Mouse (Mus musculus) heart, embryonic 15.5 days (tissue): ENCODE data around the gene Pomp. TPM values are rescaled to one million over a fixed set of nuclear protein-coding genes. Genes with fewer than 3 reads are reported as not detected.

Experiments used
- ATAC-seq: fragments of 200-750 bp; cut with Nextera tagmentation; replicated peaks from 2 replicates; pipeline ENCODE4 v1.8.0; 2017; ENCODE audit warnings: low read depth, moderate TSS enrichment; ENCODE audit not compliant: insufficient number of reproducible peaks, insufficient read depth, low FRiP score
- H3K27ac ChIP-seq: fragments of 300-500 bp; sonication (generic); 2 replicates; pipeline ENCODE4 v1.5.1; 2015; ENCODE audit warnings: mild to moderate bottlenecking, inconsistent platforms
- H3K27me3 ChIP-seq: fragments of 300-500 bp; sonication (generic); 2 replicates; pipeline ENCODE4 v1.6.1; 2015; ENCODE audit warnings: inconsistent platforms
- H3K36me3 ChIP-seq: fragments of 300-500 bp; sonication (generic); 2 replicates; pipeline ENCODE4 v1.6.1; 2015; ENCODE audit warnings: mild to moderate bottlenecking, inconsistent platforms
- H3K4me1 ChIP-seq: fragments of 300-500 bp; sonication (generic); replicated peaks from 2 replicates; pipeline ENCODE4 v1.6.1; 2015; ENCODE audit warnings: inconsistent platforms
- H3K4me2 ChIP-seq: fragments of 300-500 bp; sonication (generic); 2 replicates; pipeline ENCODE4 v1.6.1; 2015; ENCODE audit warnings: inconsistent platforms, mild to moderate bottlenecking, moderate library complexity
- H3K4me3 ChIP-seq: fragments of 300-500 bp; sonication (generic); 2 replicates; pipeline ENCODE4 v1.5.1; 2015; ENCODE audit warnings: mild to moderate bottlenecking, inconsistent platforms
- H3K9ac ChIP-seq: fragments of 300-500 bp; sonication (generic); 2 replicates; pipeline ENCODE4 v1.6.1; 2015; ENCODE audit warnings: mild to moderate bottlenecking, inconsistent platforms
- H3K9me3 ChIP-seq: fragments of 300-500 bp; sonication (generic); replicated peaks from 2 replicates; pipeline ENCODE4 v1.6.1; 2016; ENCODE audit warnings: inconsistent platforms
- WGBS: fragments of 180-500 bp; shearing (Covaris S2); methylation state at CpG from one replicate; pipeline ENCODE4 v1.1.7; 2015; ENCODE audit warnings: mixed read lengths; 5-methylcytosine and 5-hydroxymethylcytosine counted together
- polyA plus RNA-seq: library from polyadenylated mRNA; unstranded; fragments of >200 nt; fragmentation: Nextera tagmentation; extraction: Ambion mirVana; gene quantifications from 2 replicates; pipeline ENCODE4 v1.2.1, GENCODE M21; 2015

Pomp gene
- polyA plus RNA-seq, 1 experiment from 2014 or later = 328 TPM

- Histone ChIP-seq H3K27ac (no peak overlapping the region), H3K4me3 (no peak overlapping the region), H3K9me3 (no peaks in the 10 kb centered on the region), H3K4me1 (no peaks in the 10 kb centered on the region), H3K36me3 (no peaks in the 10 kb centered on the region), H3K27me3 (no peaks in the 10 kb centered on the region), H3K9ac (no peak overlapping the region), H3K4me2 (no peak overlapping the region)
- 50% methylated on average over 11 of the region's 11 CpGs for WGBS
- no peak for ATAC-seq
Measured at GRCm38 (mm10) chr5:147907144-147907543, 46.9 kb downstream of the Pomp start.

- Histone ChIP-seq H3K4me1 (no peaks in the 10 kb centered on the region), H3K9ac (no peak overlapping the region), H3K27me3 (no peaks in the 10 kb centered on the region), H3K4me2 (no peak overlapping the region), H3K4me3 (no peak overlapping the region), H3K9me3 (no peaks in the 10 kb centered on the region), H3K36me3 (no peaks in the 10 kb centered on the region), H3K27ac (no peak overlapping the region)
- 89% methylated on average over 8 of the region's 8 CpGs for WGBS
- no peak for ATAC-seq
Measured at GRCm38 (mm10) chr5:147907851-147908250, 47.6 kb downstream of the Pomp start.

GRCm38 (mm10) chr5:147910807-147911509, 50.7 kb downstream of the Pomp start:
- ATAC-seq = no peak
- WGBS = 77% methylated on average over 12 of the region's 12 CpGs
- no peaks in the 10 kb centered on the region for H3K27me3 ChIP-seq

GRCm38 (mm10) chr5:147911744-147912143, 51.5 kb downstream of the Pomp start:
- Histone ChIP-seq H3K36me3 (no peaks in the 10 kb centered on the region), H3K27me3 (no peaks in the 10 kb centered on the region), H3K4me3 (no peak overlapping the region), H3K9me3 (no peaks in the 10 kb centered on the region), H3K27ac (no peak overlapping the region), H3K4me2 (no peak overlapping the region), H3K9ac (no peak overlapping the region), H3K4me1 (peaks cover 8% of the 10 kb centered on the region)
- ATAC-seq = no peak
- WGBS = 65% methylated on average over 5 of the region's 5 CpGs

More at GRCm38 (mm10) chr5:147910807-147911509, 50.7 kb downstream of the Pomp start:
- Histone ChIP-seq H3K4me1 (peaks cover 8% of the 10 kb centered on the region), H3K36me3 (no peaks in the 10 kb centered on the region), H3K9me3 (no peaks in the 10 kb centered on the region), H3K4me3 (no peak overlapping the region), H3K4me2 (no peak overlapping the region), H3K9ac (no peak overlapping the region), H3K27ac (no peak overlapping the region)

- H3K36me3 ChIP-seq = no peaks in the 10 kb centered on the region
- H3K27me3 ChIP-seq = no peaks in the 10 kb centered on the region
- H3K4me3 ChIP-seq = no peak overlapping the region
- H3K9me3 ChIP-seq = no peaks in the 10 kb centered on the region
- H3K4me2 ChIP-seq = no peak overlapping the region
- WGBS = 30% methylated on average over 14 of the region's 14 CpGs
- ATAC-seq = no peak
- H3K4me1 ChIP-seq = peaks cover 8% of the 10 kb centered on the region
- H3K27ac ChIP-seq = 0 out of 2 replicates have a peak overlapping the region, but pooled peaks have one; percentile 9
- H3K9ac ChIP-seq = no peak overlapping the region
Measured at GRCm38 (mm10) chr5:147913241-147913842, 53.1 kb downstream of the Pomp start.

- Histone ChIP-seq H3K9ac (no peak overlapping the region), H3K9me3 (no peaks in the 10 kb centered on the region), H3K4me2 (no peak overlapping the region), H3K27ac (peak overlapping the region; percentile 52), H3K4me3 (no peak overlapping the region), H3K36me3 (no peaks in the 10 kb centered on the region), H3K4me1 (peaks cover 8% of the 10 kb centered on the region), H3K27me3 (no peaks in the 10 kb centered on the region)
- 43% methylated on average over 6 of the region's 6 CpGs for WGBS
- no peak for ATAC-seq
Measured at GRCm38 (mm10) chr5:147915038-147915566, 54.8 kb downstream of the Pomp start.

GRCm38 (mm10) chr5:147916171-147916570, 55.9 kb downstream of the Pomp start:
- ATAC-seq = no peak
- Histone ChIP-seq H3K9me3 (no peaks in the 10 kb centered on the region), H3K36me3 (no peaks in the 10 kb centered on the region), H3K27me3 (no peaks in the 10 kb centered on the region), H3K4me3 (no peak overlapping the region), H3K9ac (no peak overlapping the region), H3K27ac (no peak overlapping the region), H3K4me1 (peaks cover 8% of the 10 kb centered on the region), H3K4me2 (no peak overlapping the region)
- 63% methylated on average over 9 of the region's 9 CpGs for WGBS

GRCm38 (mm10) chr5:147918044-147918846, 58.0 kb downstream of the Pomp start:
- Histone ChIP-seq H3K4me2 (no peak overlapping the region), H3K36me3 (no peaks in the 10 kb centered on the region), H3K27me3 (no peaks in the 10 kb centered on the region), H3K27ac (peak overlapping the region; percentile 50), H3K4me3 (no peak overlapping the region), H3K9ac (no peak overlapping the region), H3K4me1 (peaks cover 7% of the 10 kb centered on the region), H3K9me3 (no peaks in the 10 kb centered on the region)
- WGBS = 49% methylated on average over 17 of the region's 17 CpGs
- peak; percentile 61; the same call in 1 of the 2 replicates for ATAC-seq

- Histone ChIP-seq H3K36me3 (no peaks in the 10 kb centered on the region), H3K9me3 (no peaks in the 10 kb centered on the region), H3K9ac (no peak overlapping the region), H3K27ac (no peak overlapping the region), H3K4me3 (no peak overlapping the region), H3K4me2 (no peak overlapping the region), H3K27me3 (no peaks in the 10 kb centered on the region), H3K4me1 (no peaks in the 10 kb centered on the region)
- WGBS = 75% methylated on average over 5 of the region's 5 CpGs
- no peak for ATAC-seq
Measured at GRCm38 (mm10) chr5:147924621-147925020, 64.4 kb downstream of the Pomp start.
